Mouse (Mus musculus) liver, postnatal 0 days (tissue): ENCODE data around the gene Atg2a.

ENCODE experiments used
- CTCF ChIP-seq: sonication (generic); IDR thresholded peaks from 2 replicates; pipeline ENCODE4 v1.5.1; 2016; ENCODE audit warnings: antibody characterized with exemption, low read depth
- EP300 ChIP-seq: IDR thresholded peaks from 2 replicates; pipeline ENCODE4 v1.6.1; 2016; ENCODE audit warnings: antibody characterized with exemption, low read depth, mild to moderate bottlenecking

DNA sequence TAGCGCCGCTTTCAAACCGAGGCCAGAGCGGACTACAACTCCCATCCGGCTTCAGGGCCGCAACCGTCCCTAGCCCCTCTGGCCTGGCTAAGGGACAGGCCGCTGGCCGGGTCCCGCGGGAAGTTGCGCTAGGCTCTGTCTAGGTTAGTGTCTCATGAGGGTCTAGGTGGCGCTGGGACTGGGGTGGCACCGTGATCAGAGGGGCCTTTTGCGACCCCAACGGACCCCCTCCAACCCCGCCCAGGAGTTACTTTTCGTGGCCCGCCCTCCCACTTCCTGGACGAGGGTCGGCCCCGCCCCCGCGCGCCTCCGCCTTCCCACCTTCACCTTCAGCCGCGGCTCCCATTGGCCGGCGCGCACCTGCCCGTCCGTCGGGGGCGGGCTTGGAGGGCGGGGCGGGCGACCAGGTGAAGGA, 64.7 kb downstream of the Atg2a start, which contains the start of gene Cdc42bpg:
- TF ChIP-seq EP300 (no peak), CTCF (no peak)
